Mouse (Mus musculus): Measurements from ENCODE around the gene Exoc8. TPM values are rescaled to one million over a fixed set of nuclear protein-coding genes. Genes with fewer than 3 reads are reported as not detected.
A peak's percentile ranks its signal among the peaks of the same experiment; 100 is the strongest.

The Exoc8 gene
- polyA plus RNA-seq, 1 experiment from 2014 or later, result 3.8 TPM

GRCm38 (mm10) chr8:124871474-124871873, 26.0 kb downstream of the Exoc8 start:
- ATAC-seq (ENCODE audit: insufficient read depth), result no peak
- WGBS (ENCODE audit: insufficient replicate concordance), result 75% methylated on average over 7 of the region's 7 CpGs

DNA sequence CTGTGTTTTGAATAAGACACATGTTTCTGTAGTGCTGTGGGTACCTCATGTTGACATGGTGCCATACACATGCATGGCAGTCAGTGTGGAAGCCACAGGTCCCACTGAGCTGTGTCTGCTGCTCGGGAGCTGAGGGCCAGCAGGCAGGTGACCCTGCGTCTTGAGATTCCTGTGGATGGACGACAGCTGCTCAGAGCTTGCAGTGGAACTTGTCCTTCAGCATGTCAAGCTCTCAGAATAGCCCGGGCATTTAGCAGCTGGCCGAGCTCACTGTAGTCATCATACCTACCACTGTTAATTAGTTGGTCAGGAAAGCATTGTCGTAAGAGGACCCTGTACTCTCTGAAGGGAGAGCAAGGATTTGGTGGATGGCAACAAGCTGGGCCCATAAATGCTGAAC, 27.8 kb downstream of the Exoc8 start:
- Histone ChIP-seq H3K9me3 (replicated peaks) (no peaks in the 10 kb centered on the region), H3K4me1 (replicated peaks) (peaks cover 33% of the 10 kb centered on the region), H3K27me3 (no peaks in the 10 kb centered on the region), H3K36me3 (replicated peaks) (peaks cover 45% of the 10 kb centered on the region), H3K4me2 (no peak overlapping the region), H3K27ac (replicated peaks) (no peak overlapping the region), H3K9ac (no peak overlapping the region), H3K4me3 (replicated peaks) (no peak overlapping the region)
- ATAC-seq (ENCODE audit: insufficient read depth), result no peak
- 79% methylated on average over 6 of the region's 6 CpGs for WGBS (ENCODE audit: insufficient replicate concordance)

More at GRCm38 (mm10) chr8:124871474-124871873, 26.0 kb downstream of the Exoc8 start:
- H3K4me3 ChIP-seq (replicated peaks), result no peak overlapping the region
- no peak overlapping the region for H3K27ac ChIP-seq (replicated peaks)
- H3K4me1 ChIP-seq (replicated peaks), result peaks cover 16% of the 10 kb centered on the region
- no peak overlapping the region for H3K4me2 ChIP-seq
- no peak overlapping the region for H3K9ac ChIP-seq
- peaks cover 61% of the 10 kb centered on the region for H3K36me3 ChIP-seq (replicated peaks)
- no peaks in the 10 kb centered on the region for H3K9me3 ChIP-seq (replicated peaks)
- no peaks in the 10 kb centered on the region for H3K27me3 ChIP-seq

- Histone ChIP-seq H3K4me1 (replicated peaks) (peaks cover 45% of the 10 kb centered on the region), H3K4me2 (no peak overlapping the region), H3K27ac (replicated peaks) (no peak overlapping the region), H3K27me3 (no peaks in the 10 kb centered on the region), H3K9me3 (replicated peaks) (no peaks in the 10 kb centered on the region), H3K4me3 (replicated peaks) (no peak overlapping the region), H3K9ac (no peak overlapping the region), H3K36me3 (replicated peaks) (peaks cover 19% of the 10 kb centered on the region)
- 45% methylated on average over 2 of the region's 2 CpGs for WGBS (ENCODE audit: insufficient replicate concordance)
- no peak for ATAC-seq (ENCODE audit: insufficient read depth)
Observed at GRCm38 (mm10) chr8:124867126-124867525, 30.4 kb downstream of the Exoc8 start.

DNA sequence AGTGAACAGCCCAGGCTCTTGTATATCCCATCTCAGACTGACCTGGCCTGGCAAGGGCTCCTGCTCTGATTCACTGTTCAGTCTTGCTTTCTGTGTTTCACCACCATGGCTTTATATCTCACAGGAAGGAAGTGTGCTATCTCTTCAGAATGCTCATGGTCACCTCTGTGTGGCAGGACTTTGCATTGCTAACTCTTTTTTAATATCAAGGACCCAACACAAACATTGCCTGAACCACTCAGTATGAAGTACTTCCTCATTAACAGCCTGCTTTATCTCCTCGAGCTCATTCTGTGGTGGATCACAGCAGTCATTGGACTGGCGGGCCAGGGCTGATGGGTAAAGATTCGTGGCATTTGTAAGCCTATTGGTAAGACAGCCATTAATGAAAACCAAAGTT, 30.8 kb downstream of the Exoc8 start:
- Histone ChIP-seq H3K36me3 (replicated peaks) (peaks cover 14% of the 10 kb centered on the region), H3K4me2 (no peak overlapping the region), H3K4me3 (replicated peaks) (no peak overlapping the region), H3K27ac (replicated peaks) (no peak overlapping the region), H3K27me3 (no peaks in the 10 kb centered on the region), H3K9me3 (replicated peaks) (no peaks in the 10 kb centered on the region), H3K9ac (no peak overlapping the region), H3K4me1 (replicated peaks) (peaks cover 48% of the 10 kb centered on the region)
- WGBS (ENCODE audit: insufficient replicate concordance), result 12% methylated on average over 3 of the region's 3 CpGs
- no peak for ATAC-seq (ENCODE audit: insufficient read depth)

DNA sequence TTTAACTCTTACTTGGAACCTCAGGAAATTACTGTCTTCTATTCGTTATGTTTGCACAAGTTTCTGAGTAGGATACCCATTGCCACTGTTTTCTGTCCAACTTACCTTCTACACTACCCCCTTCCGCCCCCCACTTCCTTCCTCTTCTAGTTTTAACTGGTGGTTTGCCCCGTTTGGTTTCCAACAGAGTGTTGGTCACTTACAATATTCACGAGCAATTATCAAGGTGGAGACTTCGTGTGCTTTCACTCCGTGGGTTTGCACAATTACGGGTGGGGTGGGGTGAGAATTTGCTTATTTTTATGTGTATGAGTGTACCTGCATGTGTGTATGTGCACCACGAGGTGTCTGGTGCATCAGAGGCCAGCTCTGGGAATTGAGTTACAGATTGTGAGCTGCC, 33.8 kb downstream of the Exoc8 start:
- H3K27me3 ChIP-seq, result no peaks in the 10 kb centered on the region
- H3K9me3 ChIP-seq (replicated peaks), result no peaks in the 10 kb centered on the region
- under 1% methylated on average over 8 of the region's 8 CpGs for WGBS (ENCODE audit: insufficient replicate concordance)
- peaks cover 55% of the 10 kb centered on the region for H3K4me1 ChIP-seq (replicated peaks)
- H3K9ac ChIP-seq, result peak overlapping the region; percentile 91
- ATAC-seq (ENCODE audit: insufficient read depth), result no peak
- peak overlapping the region; percentile 85; the same call in 1 of the 2 replicates for H3K27ac ChIP-seq (replicated peaks)
- H3K4me2 ChIP-seq, result peak overlapping the region; percentile 74
- peak overlapping the region; percentile 95 for H3K4me3 ChIP-seq (replicated peaks)
- H3K36me3 ChIP-seq (replicated peaks), result peaks cover 19% of the 10 kb centered on the region

DNA sequence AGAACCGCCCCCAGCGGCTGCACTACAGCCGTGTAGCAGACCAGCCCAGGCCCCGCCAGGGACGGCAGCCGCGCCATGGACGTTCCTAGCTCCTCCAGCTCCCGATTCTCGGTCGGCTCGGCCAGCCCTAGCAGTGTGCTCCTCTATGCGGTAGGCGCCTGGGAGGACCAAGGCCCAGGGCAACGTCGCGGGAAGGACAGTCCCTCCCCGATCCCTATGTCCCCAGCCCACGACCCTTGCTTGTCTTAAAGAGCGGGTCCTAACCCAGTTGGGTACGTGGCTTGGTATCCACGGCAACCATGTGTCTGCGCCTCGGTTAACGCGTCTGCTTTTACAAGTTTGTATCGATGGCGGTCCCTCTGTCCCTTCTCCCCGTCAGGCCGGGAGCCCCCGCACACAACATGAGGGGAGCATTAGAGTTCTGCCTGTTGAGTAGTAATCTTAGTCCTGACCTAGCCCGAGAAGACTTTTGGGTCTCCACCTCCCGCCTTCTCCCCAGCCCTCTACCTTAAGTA, 34.3 kb downstream of the Exoc8 start:
- Histone ChIP-seq H3K9me3 (replicated peaks) (no peaks in the 10 kb centered on the region), H3K4me3 (replicated peaks) (peak overlapping the region; percentile 95), H3K27ac (replicated peaks) (peak overlapping the region; percentile 85), H3K4me1 (replicated peaks) (peaks cover 55% of the 10 kb centered on the region), H3K9ac (peak overlapping the region; percentile 91), H3K27me3 (no peaks in the 10 kb centered on the region), H3K4me2 (peak overlapping the region; percentile 74), H3K36me3 (replicated peaks) (peaks cover 24% of the 10 kb centered on the region)
- peak; percentile 37 for ATAC-seq (ENCODE audit: insufficient read depth)
- WGBS (ENCODE audit: insufficient replicate concordance), result 0% methylated on average over 33 of the region's 33 CpGs

GRCm38 (mm10) chr8:124862321-124863162, 35.0 kb downstream of the Exoc8 start, which contains the start of the genes Gnpat and 2810004N23Rik:
Gnpat (plus strand) TSS chr8:124863033.
2810004N23Rik (minus strand) TSS chr8:124863120.
- peak; percentile 93 for ATAC-seq (ENCODE audit: insufficient read depth)
- Histone ChIP-seq H3K4me1 (replicated peaks) (peaks cover 54% of the 10 kb centered on the region), H3K27ac (replicated peaks) (peak within 1 kb of the TSS; percentile 85), H3K9me3 (replicated peaks) (no peaks in the 10 kb centered on the region), H3K4me3 (replicated peaks) (peak within 1 kb of the TSS; percentile 95), H3K27me3 (no peaks in the 10 kb centered on the region), H3K9ac (peak within 1 kb of the TSS; percentile 91), H3K4me2 (peak within 1 kb of the TSS; percentile 74), H3K36me3 (replicated peaks) (peaks cover 31% of the 10 kb centered on the region)
- WGBS (ENCODE audit: insufficient replicate concordance), result under 1% methylated on average over 55 of the region's 55 CpGs

- Histone ChIP-seq H3K4me3 (replicated peaks) (no peak overlapping the region), H3K27me3 (no peaks in the 10 kb centered on the region), H3K4me1 (replicated peaks) (peaks cover 31% of the 10 kb centered on the region), H3K4me2 (no peak overlapping the region), H3K9me3 (replicated peaks) (no peaks in the 10 kb centered on the region), H3K27ac (replicated peaks) (no peak overlapping the region), H3K36me3 (replicated peaks) (peaks cover 53% of the 10 kb centered on the region), H3K9ac (no peak overlapping the region)
- ATAC-seq (ENCODE audit: insufficient read depth), result no peak
- WGBS (ENCODE audit: insufficient replicate concordance), result 83% methylated on average over 3 of the region's 3 CpGs
Observed at GRCm38 (mm10) chr8:124860188-124860587, 37.3 kb downstream of the Exoc8 start.

DNA sequence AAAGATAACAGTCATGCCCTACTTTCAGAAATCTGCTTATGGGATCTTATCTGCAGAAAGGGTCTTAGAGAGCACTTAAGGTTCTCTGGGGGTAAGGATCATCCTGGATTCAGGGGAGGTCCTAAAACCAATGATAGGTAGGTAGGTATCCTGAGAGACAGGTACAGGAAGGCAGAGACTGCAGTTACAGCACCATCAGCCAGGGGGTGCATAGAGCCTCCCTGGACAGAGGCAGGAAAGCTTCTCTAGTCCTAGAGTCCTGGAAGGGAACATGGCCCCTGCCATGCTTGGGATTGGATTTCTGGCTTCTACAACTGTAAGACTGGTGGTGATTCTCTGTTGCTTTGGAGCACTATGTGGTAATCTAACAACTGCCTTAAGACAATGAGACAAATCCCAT, 38.0 kb downstream of the Exoc8 start:
- no peaks in the 10 kb centered on the region for H3K9me3 ChIP-seq (replicated peaks)
- no peaks in the 10 kb centered on the region for H3K27me3 ChIP-seq
- H3K4me2 ChIP-seq, result no peak overlapping the region
- no peak for ATAC-seq (ENCODE audit: insufficient read depth)
- H3K36me3 ChIP-seq (replicated peaks), result peaks cover 60% of the 10 kb centered on the region
- no peak overlapping the region for H3K27ac ChIP-seq (replicated peaks)
- H3K4me3 ChIP-seq (replicated peaks), result no peak overlapping the region
- H3K9ac ChIP-seq, result no peak overlapping the region
- peaks cover 24% of the 10 kb centered on the region for H3K4me1 ChIP-seq (replicated peaks)

DNA sequence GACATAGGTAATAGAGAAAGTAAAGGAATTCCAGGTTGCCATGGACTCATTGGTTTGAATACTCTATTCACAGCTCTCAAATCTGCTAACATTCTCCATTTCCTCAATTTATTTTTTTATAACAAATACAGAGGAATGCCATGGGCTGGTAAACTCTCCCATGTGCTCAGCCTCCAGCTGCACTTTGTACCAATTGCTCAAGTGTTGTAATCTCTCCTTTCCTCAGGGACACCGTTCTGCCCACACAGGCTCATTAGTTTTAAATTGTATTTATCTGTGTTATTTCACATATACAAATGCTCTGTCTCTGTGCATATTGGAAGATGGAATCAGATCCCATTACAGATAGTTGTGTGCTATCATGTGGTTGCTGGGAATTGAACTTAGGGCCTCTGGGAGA, 44.0 kb downstream of the Exoc8 start:
- H3K27me3 ChIP-seq, result no peaks in the 10 kb centered on the region
- no peaks in the 10 kb centered on the region for H3K9me3 ChIP-seq (replicated peaks)
- peaks cover 60% of the 10 kb centered on the region for H3K36me3 ChIP-seq (replicated peaks)
- 88% methylated on average over 1 of the region's 1 CpGs for WGBS (ENCODE audit: insufficient replicate concordance)
- no peak for ATAC-seq (ENCODE audit: insufficient read depth)
- no peak overlapping the region for H3K4me3 ChIP-seq (replicated peaks)
- no peak overlapping the region for H3K9ac ChIP-seq
- H3K4me1 ChIP-seq (replicated peaks), result no peaks in the 10 kb centered on the region
- H3K4me2 ChIP-seq, result no peak overlapping the region
- no peak overlapping the region for H3K27ac ChIP-seq (replicated peaks)

- H3K4me2 ChIP-seq, result no peak overlapping the region
- H3K27ac ChIP-seq (replicated peaks), result no peak overlapping the region
- 71% methylated on average over 5 of the region's 5 CpGs for WGBS (ENCODE audit: insufficient replicate concordance)
- peaks cover 13% of the 10 kb centered on the region; the same call in 1 of the 2 replicates for H3K4me1 ChIP-seq (replicated peaks)
- no peaks in the 10 kb centered on the region for H3K27me3 ChIP-seq
- H3K4me3 ChIP-seq (replicated peaks), result no peak overlapping the region
- ATAC-seq (ENCODE audit: insufficient read depth), result peak; percentile 51; the same call in 1 of the 2 replicates
- H3K36me3 ChIP-seq (replicated peaks), result peaks cover 14% of the 10 kb centered on the region
- H3K9ac ChIP-seq, result no peak overlapping the region
- H3K9me3 ChIP-seq (replicated peaks), result no peaks in the 10 kb centered on the region
Observed at GRCm38 (mm10) chr8:124845573-124845972, 51.9 kb downstream of the Exoc8 start.

All from liver, embryonic 15.5 days (tissue).